Mouse (Mus musculus): Measurements from ENCODE around the gene Ppil4. TPM values are rescaled to one million over a fixed set of nuclear protein-coding genes. Genes with fewer than 3 reads are reported as not detected.

Gene Ppil4
- total RNA-seq (2023), result 10 to 100 TPM; 35.7 to 39.6 TPM

GRCm38 (mm10) chr10:7792751-7793385, at the start of gene Ppil4, which contains the start of gene Ginm1:
Ppil4 (plus strand) TSS chr10:7792891.
Ginm1 (minus strand) TSS chr10:7792824.

GRCm38 (mm10) chr10:7832171-7832676, 39.5 kb downstream of the Ppil4 start, which contains the start of gene Zc3h12d:
Zc3h12d (plus strand) TSS chr10:7832470.

Other genes starting within 250 kb of the Ppil4 start
- gene Lrp11, start 203.1 kb upstream of the Ppil4 start, total RNA-seq (2023), result under 1 TPM in 1 of 2 experiments, not detected in 1; 0.13 TPM
- gene Nup43, start 125.4 kb upstream of the Ppil4 start, total RNA-seq (2023), result 1 to 10 TPM; 5.5 to 6.9 TPM
- gene Pcmt1, start 111.8 kb upstream of the Ppil4 start, total RNA-seq (2023), result 10 to 100 TPM; 60.4 to 62.6 TPM
- 10 to 100 TPM; 23.3 to 25.6 TPM for gene Lats1, start 111.7 kb upstream of the Ppil4 start, total RNA-seq (2023)
- 10 to 100 TPM; 31.4 to 40.8 TPM for gene Katna1, start 66.9 kb upstream of the Ppil4 start, total RNA-seq (2023)
- gene Ginm1, start 67 bp upstream of the Ppil4 start, total RNA-seq (2023), result 10 to 100 TPM; 23.2 to 23.4 TPM
- 1 to 10 TPM; 4.3 to 6.3 TPM for gene Zc3h12d, start 39.6 kb downstream of the Ppil4 start, total RNA-seq (2023)
- gene Tab2, start 163.3 kb downstream of the Ppil4 start, total RNA-seq (2023), result 100 to 1,000 TPM in 1 of 2 experiments, 10 to 100 TPM in 1; 96.7 to 112 TPM

Measured in neutrophil, adult 59 days (primary cell).